Mouse (Mus musculus) cerebellum, adult 2 months (tissue): ENCODE measurements around the gene Lrrfip2.

Experiments used
- CTCF ChIP-seq: fragments of 200-500 bp; IDR thresholded peaks from 2 replicates; pipeline ENCODE4 v1.5.1; 2011; ENCODE audit warnings: low read depth, mild to moderate bottlenecking, control low read depth, low read length, moderate library complexity, borderline replicate concordance; ENCODE audit not compliant: insufficient read depth
- POLR2A ChIP-seq: fragments of 200-500 bp; IDR thresholded peaks from 2 replicates; pipeline ENCODE4 v1.6.1; 2011; ENCODE audit warnings: low read length, control low read depth, borderline replicate concordance; ENCODE audit not compliant: insufficient read depth

- no peak for TF ChIP-seq CTCF
- TF ChIP-seq POLR2A: no peak
These were observed 106.0 kb downstream of the Lrrfip2 start for GRCm38 (mm10) chr9:111223406-111223805.
